Mouse (Mus musculus): Measurements from ENCODE around the gene Mettl11b. TPM values are rescaled to one million over a fixed set of nuclear protein-coding genes. Genes with fewer than 3 reads are reported as not detected.

The Mettl11b gene
- total and polyA plus RNA-seq, 2 experiments from 2014 or later: 1.1 to 2.0 TPM

- ATAC-seq (no peak), DNase-seq (no peak)
- H3K4me3 ChIP-seq (ENCODE audit: low read depth, low read length): no peak overlapping the region
- H3K9ac ChIP-seq: no peak overlapping the region
- no peaks in the 10 kb centered on the region for H3K4me1 ChIP-seq (ENCODE audit: insufficient read depth)
- H3K9me3 ChIP-seq (ENCODE audit: low read length): no peaks in the 10 kb centered on the region
- H3K27me3 ChIP-seq (ENCODE audit: insufficient read depth, low read length): no peaks in the 10 kb centered on the region
- no peaks in the 10 kb centered on the region for H3K36me3 ChIP-seq (ENCODE audit: insufficient read depth)
- WGBS: 85% methylated on average over 4 of the region's 4 CpGs
- no peak overlapping the region for H3K27ac ChIP-seq (ENCODE audit: low read depth, low read length)
- no peak for TF ChIP-seq CTCF (IDR thresholded peaks at IDR 0.05; ENCODE audit: low read depth)
- no peak overlapping the region for H3K4me2 ChIP-seq (ENCODE audit: low read depth)
Measured at GRCm38 (mm10) chr1:163671326-163671725, 53.7 kb downstream of the Mettl11b start.

- Histone ChIP-seq H3K4me1 (ENCODE audit: insufficient read depth) (no peaks in the 10 kb centered on the region), H3K36me3 (ENCODE audit: insufficient read depth) (no peaks in the 10 kb centered on the region), H3K4me3 (ENCODE audit: low read depth, low read length) (no peak overlapping the region), H3K27ac (ENCODE audit: low read depth, low read length) (no peak overlapping the region), H3K9ac (no peak overlapping the region), H3K4me2 (ENCODE audit: low read depth) (no peak overlapping the region), H3K27me3 (ENCODE audit: insufficient read depth, low read length) (no peaks in the 10 kb centered on the region), H3K9me3 (ENCODE audit: low read length) (no peaks in the 10 kb centered on the region)
- TF ChIP-seq CTCF (IDR thresholded peaks at IDR 0.05; ENCODE audit: low read depth): no peak
- no peak for ATAC-seq
- 26% methylated on average over 4 of the region's 4 CpGs for WGBS
- no peak for DNase-seq
Measured at GRCm38 (mm10) chr1:163670702-163671101, 54.3 kb downstream of the Mettl11b start.

- Histone ChIP-seq H3K4me2 (ENCODE audit: low read depth) (no peak overlapping the region), H3K9me3 (ENCODE audit: low read length) (no peaks in the 10 kb centered on the region), H3K36me3 (ENCODE audit: insufficient read depth) (no peaks in the 10 kb centered on the region), H3K27ac (ENCODE audit: low read depth, low read length) (no peak overlapping the region), H3K27me3 (ENCODE audit: insufficient read depth, low read length) (no peaks in the 10 kb centered on the region), H3K4me1 (ENCODE audit: insufficient read depth) (no peaks in the 10 kb centered on the region), H3K9ac (no peak overlapping the region), H3K4me3 (ENCODE audit: low read depth, low read length) (no peak overlapping the region)
- ATAC-seq: no peak
- no peak for DNase-seq
- no peak for TF ChIP-seq CTCF (IDR thresholded peaks at IDR 0.05; ENCODE audit: low read depth)
- 89% methylated on average over 4 of the region's 4 CpGs for WGBS
Measured at GRCm38 (mm10) chr1:163669936-163670335, 55.1 kb downstream of the Mettl11b start.

GRCm38 (mm10) chr1:163662416-163662815, 62.6 kb downstream of the Mettl11b start:
- no peak for TF ChIP-seq CTCF (IDR thresholded peaks at IDR 0.05; ENCODE audit: low read depth)
- Histone ChIP-seq H3K9ac (no peak overlapping the region), H3K4me2 (ENCODE audit: low read depth) (no peak overlapping the region), H3K4me3 (ENCODE audit: low read depth, low read length) (no peak overlapping the region), H3K4me1 (ENCODE audit: insufficient read depth) (no peaks in the 10 kb centered on the region), H3K27ac (ENCODE audit: low read depth, low read length) (no peak overlapping the region), H3K9me3 (ENCODE audit: low read length) (no peaks in the 10 kb centered on the region), H3K27me3 (ENCODE audit: insufficient read depth, low read length) (no peaks in the 10 kb centered on the region), H3K36me3 (ENCODE audit: insufficient read depth) (no peaks in the 10 kb centered on the region)
- no peak for DNase-seq
- WGBS: 93% methylated on average over 1 of the region's 1 CpGs
- ATAC-seq: no peak

- Histone ChIP-seq H3K27ac (ENCODE audit: low read depth, low read length) (no peak overlapping the region), H3K36me3 (ENCODE audit: insufficient read depth) (no peaks in the 10 kb centered on the region), H3K9me3 (ENCODE audit: low read length) (no peaks in the 10 kb centered on the region), H3K4me2 (ENCODE audit: low read depth) (no peak overlapping the region), H3K27me3 (ENCODE audit: insufficient read depth, low read length) (no peaks in the 10 kb centered on the region), H3K4me3 (ENCODE audit: low read depth, low read length) (no peak overlapping the region), H3K9ac (no peak overlapping the region), H3K4me1 (ENCODE audit: insufficient read depth) (no peaks in the 10 kb centered on the region)
- ATAC-seq (no peak), DNase-seq (no peak)
- no peak for TF ChIP-seq CTCF (IDR thresholded peaks at IDR 0.05; ENCODE audit: low read depth)
Measured at GRCm38 (mm10) chr1:163658535-163658928, 66.5 kb downstream of the Mettl11b start.

GRCm38 (mm10) chr1:163657766-163658534, 67.1 kb downstream of the Mettl11b start:
- TF ChIP-seq CTCF (IDR thresholded peaks at IDR 0.05; ENCODE audit: low read depth): no peak
- no peak overlapping the region for H3K4me2 ChIP-seq (ENCODE audit: low read depth)
- no peak overlapping the region for H3K4me3 ChIP-seq (ENCODE audit: low read depth, low read length)
- no peaks in the 10 kb centered on the region for H3K4me1 ChIP-seq (ENCODE audit: insufficient read depth)
- H3K36me3 ChIP-seq (ENCODE audit: insufficient read depth): no peaks in the 10 kb centered on the region
- no peaks in the 10 kb centered on the region for H3K9me3 ChIP-seq (ENCODE audit: low read length)
- 54% methylated on average over 7 of the region's 7 CpGs for WGBS
- no peak overlapping the region for H3K9ac ChIP-seq
- H3K27me3 ChIP-seq (ENCODE audit: insufficient read depth, low read length): no peaks in the 10 kb centered on the region
- DNase-seq (no peak), ATAC-seq (no peak)
- H3K27ac ChIP-seq (ENCODE audit: low read depth, low read length): no peak overlapping the region

- TF ChIP-seq CTCF (IDR thresholded peaks at IDR 0.05; ENCODE audit: low read depth): no peak
- Histone ChIP-seq H3K4me1 (ENCODE audit: insufficient read depth) (no peaks in the 10 kb centered on the region), H3K4me3 (ENCODE audit: low read depth, low read length) (no peak overlapping the region), H3K9me3 (ENCODE audit: low read length) (no peaks in the 10 kb centered on the region), H3K36me3 (ENCODE audit: insufficient read depth) (no peaks in the 10 kb centered on the region), H3K27ac (ENCODE audit: low read depth, low read length) (no peak overlapping the region), H3K9ac (no peak overlapping the region), H3K4me2 (ENCODE audit: low read depth) (no peak overlapping the region), H3K27me3 (ENCODE audit: insufficient read depth, low read length) (no peaks in the 10 kb centered on the region)
- 79% methylated on average over 2 of the region's 2 CpGs for WGBS
- ATAC-seq (no peak), DNase-seq (no peak)
Measured at GRCm38 (mm10) chr1:163657056-163657455, 68.0 kb downstream of the Mettl11b start.

Data from forebrain, postnatal 0 days (tissue).